Mouse (Mus musculus): ENCODE data around the gene Spry1. TPM values are rescaled to one million over a fixed set of nuclear protein-coding genes. Genes with fewer than 3 reads are reported as not detected.

The Spry1 gene
- polyA plus RNA-seq, 1 experiment = 10.8 TPM

DNA sequence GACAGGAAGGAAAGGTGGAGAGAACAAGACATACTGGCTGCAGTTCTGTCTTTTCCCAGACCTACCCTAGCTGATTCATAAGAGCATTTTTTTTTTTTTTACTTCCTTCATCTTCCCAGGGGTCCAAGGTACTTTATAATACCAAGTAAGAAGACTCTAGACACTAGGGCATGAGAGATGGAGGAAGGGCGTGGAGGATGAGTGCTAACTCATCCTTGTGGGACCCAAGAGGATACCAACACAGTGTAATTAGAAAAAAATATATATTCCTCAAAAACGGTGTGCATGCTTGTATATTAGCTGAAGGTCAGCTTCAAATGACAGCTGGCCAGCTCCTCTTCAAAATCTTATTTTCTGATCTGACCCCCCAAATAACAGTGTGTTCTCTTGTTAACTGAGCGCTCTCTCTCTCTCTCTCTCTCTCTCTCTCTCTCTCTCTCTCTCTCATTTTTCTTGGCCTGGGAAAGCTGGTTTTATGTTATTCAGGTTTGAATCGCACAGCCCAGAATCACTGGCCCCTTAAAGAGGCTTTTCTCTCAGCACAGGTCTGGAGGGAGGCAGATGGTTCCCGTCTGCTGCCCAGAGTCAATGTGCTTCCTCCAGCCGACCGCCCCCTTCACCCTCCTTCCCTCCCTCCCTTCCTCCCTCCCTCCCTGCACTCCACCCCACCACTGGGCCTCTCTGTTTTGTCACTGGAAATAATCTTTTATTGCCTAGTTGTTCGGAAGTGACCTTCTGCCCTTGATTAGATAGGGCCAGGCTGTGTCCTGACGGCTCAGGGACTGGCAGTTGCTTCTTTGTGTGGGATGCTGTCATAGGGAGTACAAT is 26.8 kb downstream of the Spry1 start:
- Histone ChIP-seq H3K4me1 (ENCODE audit: control insufficient read depth, insufficient read depth, low read length) (no peaks in the 10 kb centered on the region), H3K4me3 (ENCODE audit: insufficient read depth, low read length) (no peak overlapping the region), H3K27ac (ENCODE audit: insufficient read depth, low read length) (no peak overlapping the region)
- TF ChIP-seq POLR2A (IDR thresholded peaks at IDR 0.05; ENCODE audit: extremely low read depth, insufficient read depth, low read length) = no peak

DNA sequence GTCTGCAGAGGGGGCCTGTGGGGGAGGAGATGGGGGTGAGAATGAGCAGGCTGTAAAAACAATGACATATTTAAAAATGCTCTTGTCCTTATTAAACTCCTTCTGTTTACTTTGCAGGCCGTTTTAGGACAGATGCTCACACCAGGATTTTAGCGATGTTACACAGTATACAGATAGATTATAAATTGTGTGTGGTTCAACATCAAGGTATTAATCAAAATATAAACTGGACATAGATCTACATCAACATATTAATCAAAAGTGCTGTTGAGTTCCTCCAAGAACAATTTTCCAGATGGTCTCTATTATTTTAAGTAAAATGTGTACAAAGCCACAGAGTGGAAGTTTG is 27.3 kb downstream of the Spry1 start:
- no peak overlapping the region for H3K4me3 ChIP-seq (ENCODE audit: insufficient read depth, low read length)
- no peak for TF ChIP-seq CTCF (IDR thresholded peaks at IDR 0.05; ENCODE audit: extremely low read depth, insufficient read depth, low read length)
- no peak overlapping the region for H3K27ac ChIP-seq (ENCODE audit: insufficient read depth, low read length)
- H3K4me1 ChIP-seq (ENCODE audit: control insufficient read depth, insufficient read depth, low read length) = 0 out of 2 replicates have a peak, but pooled peaks cover under 1% of the 10 kb centered on the region

DNA sequence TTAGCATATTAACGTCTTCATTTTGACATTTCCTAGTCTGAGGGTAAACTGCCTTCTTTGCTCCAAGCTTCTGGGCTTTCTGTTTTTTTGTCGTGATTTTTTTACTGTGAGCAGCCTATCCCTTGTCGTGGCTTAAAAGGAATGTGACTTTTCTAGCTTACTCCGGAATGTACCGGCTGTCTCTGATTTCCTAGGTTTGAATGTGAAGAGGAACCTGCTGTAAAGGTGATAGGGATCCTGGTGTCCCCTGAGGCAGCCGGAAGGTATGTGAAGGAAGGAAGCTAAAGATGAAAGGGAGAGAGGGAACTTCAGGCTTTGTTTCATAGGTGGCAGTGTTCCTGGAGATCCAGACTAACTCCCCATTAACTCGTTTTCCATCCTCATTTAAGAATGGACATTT is 28.0 kb downstream of the Spry1 start:
- H3K4me1 ChIP-seq (ENCODE audit: control insufficient read depth, insufficient read depth, low read length) = 0 out of 2 replicates have a peak, but pooled peaks cover 2% of the 10 kb centered on the region
- no peak for TF ChIP-seq POLR2A (IDR thresholded peaks at IDR 0.05; ENCODE audit: extremely low read depth, insufficient read depth, low read length)
- no peak for TF ChIP-seq CTCF (IDR thresholded peaks at IDR 0.05; ENCODE audit: extremely low read depth, insufficient read depth, low read length)
- H3K27ac ChIP-seq (ENCODE audit: insufficient read depth, low read length) = no peak overlapping the region
- H3K4me3 ChIP-seq (ENCODE audit: insufficient read depth, low read length) = no peak overlapping the region

DNA sequence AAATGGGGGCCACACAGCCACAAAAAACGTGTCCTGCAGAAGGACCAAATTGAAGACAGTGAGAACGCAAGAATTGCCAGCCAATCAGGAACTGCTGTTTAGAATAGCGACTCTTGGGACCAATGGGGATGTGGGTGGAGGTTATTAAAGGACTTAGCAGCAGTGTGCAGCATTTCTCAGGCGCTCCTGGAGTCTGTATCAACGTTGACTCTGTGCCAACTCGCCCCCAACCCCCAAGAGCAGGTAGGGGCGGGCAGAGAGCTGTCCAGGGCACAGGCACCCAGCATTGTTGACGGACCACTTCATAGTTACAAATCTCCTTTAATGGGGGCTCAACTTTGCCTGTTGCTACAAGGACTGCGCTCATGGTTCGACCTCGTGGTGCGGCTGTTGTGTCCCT is 28.9 kb downstream of the Spry1 start:
- Histone ChIP-seq H3K27ac (ENCODE audit: insufficient read depth, low read length) (no peak overlapping the region), H3K4me1 (ENCODE audit: control insufficient read depth, insufficient read depth, low read length) (0 out of 2 replicates have a peak, but pooled peaks cover 2% of the 10 kb centered on the region), H3K4me3 (ENCODE audit: insufficient read depth, low read length) (no peak overlapping the region)
- TF ChIP-seq CTCF (IDR thresholded peaks at IDR 0.05; ENCODE audit: extremely low read depth, insufficient read depth, low read length) (no peak), POLR2A (IDR thresholded peaks at IDR 0.05; ENCODE audit: extremely low read depth, insufficient read depth, low read length) (no peak)

DNA sequence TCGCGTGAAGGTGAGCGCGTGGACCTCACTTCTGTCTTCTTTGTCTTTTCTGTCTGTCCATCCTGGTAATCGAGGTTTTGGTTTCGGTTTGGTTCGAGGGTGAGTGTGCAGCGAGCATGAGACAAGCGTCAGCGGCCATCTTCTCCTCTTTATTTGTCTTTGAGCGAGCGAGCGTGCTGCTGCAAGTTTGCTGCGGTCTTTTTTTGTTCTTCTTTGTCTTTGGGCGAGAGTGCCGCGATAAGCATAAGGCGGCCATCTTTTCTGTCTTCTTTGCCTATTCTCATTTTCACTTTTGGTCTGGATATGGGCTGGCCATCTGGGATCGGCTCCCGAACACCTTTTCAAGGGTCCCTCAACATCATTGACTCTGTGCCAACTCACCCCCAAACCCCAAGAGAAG is 29.4 kb downstream of the Spry1 start:
- H3K4me3 ChIP-seq (ENCODE audit: insufficient read depth, low read length) = no peak overlapping the region

DNA sequence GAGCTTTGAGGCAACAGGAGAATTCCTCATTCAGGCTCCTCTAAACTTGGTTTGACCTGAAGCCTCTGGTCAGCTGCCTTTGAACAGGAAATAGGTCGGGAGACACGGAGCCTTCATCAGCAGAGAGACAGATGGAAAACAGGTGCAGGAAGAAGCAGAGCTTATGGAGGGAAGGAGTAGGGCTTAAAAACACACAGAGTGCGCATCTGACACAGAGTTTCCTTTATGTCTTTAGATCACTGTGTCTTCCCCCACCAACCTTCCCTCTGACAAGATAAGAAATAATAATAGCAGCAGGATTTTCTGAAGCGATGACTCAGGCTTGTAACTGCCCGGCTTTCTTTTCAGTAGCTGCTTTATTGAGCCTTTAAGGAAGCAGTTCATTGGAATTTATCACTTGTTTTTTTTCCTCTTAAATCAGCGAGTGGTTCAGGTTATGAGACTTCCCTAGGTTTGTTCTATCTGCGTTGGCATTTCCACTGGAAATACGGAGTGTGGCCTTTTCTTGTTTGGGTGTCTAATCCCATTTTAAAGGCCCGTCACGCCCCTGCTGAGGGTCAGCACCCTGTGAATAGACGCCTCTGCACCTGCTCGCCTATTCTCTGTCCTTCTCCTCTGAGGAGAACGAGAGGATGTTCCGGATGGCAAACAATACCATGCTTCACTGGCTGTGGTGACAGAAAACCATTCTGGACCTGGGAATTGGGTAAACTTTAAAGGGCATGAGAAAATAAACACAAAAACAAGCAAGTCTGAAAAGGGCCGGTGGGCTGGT is 32.7 kb downstream of the Spry1 start:
- 0 out of 2 replicates have a peak, but pooled peaks cover 2% of the 10 kb centered on the region for H3K4me1 ChIP-seq (ENCODE audit: control insufficient read depth, insufficient read depth, low read length)
- no peak overlapping the region for H3K27ac ChIP-seq (ENCODE audit: insufficient read depth, low read length)
- no peak overlapping the region for H3K4me3 ChIP-seq (ENCODE audit: insufficient read depth, low read length)
- TF ChIP-seq POLR2A (IDR thresholded peaks at IDR 0.05; ENCODE audit: extremely low read depth, insufficient read depth, low read length) (no peak), CTCF (IDR thresholded peaks at IDR 0.05; ENCODE audit: extremely low read depth, insufficient read depth, low read length) (no peak)

More for the DNA sequence above, 29.4 kb downstream of the Spry1 start:
- TF ChIP-seq POLR2A (IDR thresholded peaks at IDR 0.05; ENCODE audit: extremely low read depth, insufficient read depth, low read length) (no peak), CTCF (IDR thresholded peaks at IDR 0.05; ENCODE audit: extremely low read depth, insufficient read depth, low read length) (no peak)
- Histone ChIP-seq H3K27ac (ENCODE audit: insufficient read depth, low read length) (no peak overlapping the region), H3K4me1 (ENCODE audit: control insufficient read depth, insufficient read depth, low read length) (0 out of 2 replicates have a peak, but pooled peaks cover 2% of the 10 kb centered on the region)

DNA sequence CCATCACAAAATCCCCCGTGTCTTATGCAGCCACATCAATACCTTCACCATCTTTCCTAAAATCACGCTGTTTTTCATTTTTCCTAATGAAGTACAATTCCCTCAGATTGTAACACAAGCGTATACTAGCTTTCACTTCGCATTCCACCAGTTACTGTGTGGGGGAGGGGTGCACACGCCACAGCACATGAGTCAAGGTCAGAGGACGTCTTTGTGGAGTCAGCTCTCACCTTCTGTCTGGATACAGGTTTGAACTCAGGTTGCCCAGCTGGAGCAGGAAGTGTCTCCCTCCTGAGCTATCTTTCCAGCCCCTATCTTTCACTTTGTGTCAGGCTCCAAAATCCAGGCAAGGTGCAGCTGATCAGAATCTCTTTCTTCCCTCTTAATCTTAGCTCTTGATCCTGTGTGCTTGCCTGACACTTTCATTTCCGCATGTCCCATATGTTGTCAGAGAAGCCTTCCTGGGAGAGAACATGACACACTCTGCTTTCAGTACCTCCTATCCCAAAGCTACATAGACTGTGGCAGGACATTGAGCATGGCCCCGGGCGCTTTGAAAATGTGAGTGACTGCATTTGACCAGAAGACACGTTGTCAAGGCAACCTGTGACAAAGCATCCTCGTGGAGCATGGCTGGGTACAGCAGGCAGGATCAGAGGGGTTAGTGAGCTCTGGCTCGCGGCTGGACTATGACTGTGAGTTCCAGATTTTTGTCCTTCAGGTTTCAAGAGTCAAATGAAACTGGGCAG is 33.9 kb downstream of the Spry1 start:
- no peak for TF ChIP-seq POLR2A (IDR thresholded peaks at IDR 0.05; ENCODE audit: extremely low read depth, insufficient read depth, low read length)
- no peak for TF ChIP-seq CTCF (IDR thresholded peaks at IDR 0.05; ENCODE audit: extremely low read depth, insufficient read depth, low read length)

DNA sequence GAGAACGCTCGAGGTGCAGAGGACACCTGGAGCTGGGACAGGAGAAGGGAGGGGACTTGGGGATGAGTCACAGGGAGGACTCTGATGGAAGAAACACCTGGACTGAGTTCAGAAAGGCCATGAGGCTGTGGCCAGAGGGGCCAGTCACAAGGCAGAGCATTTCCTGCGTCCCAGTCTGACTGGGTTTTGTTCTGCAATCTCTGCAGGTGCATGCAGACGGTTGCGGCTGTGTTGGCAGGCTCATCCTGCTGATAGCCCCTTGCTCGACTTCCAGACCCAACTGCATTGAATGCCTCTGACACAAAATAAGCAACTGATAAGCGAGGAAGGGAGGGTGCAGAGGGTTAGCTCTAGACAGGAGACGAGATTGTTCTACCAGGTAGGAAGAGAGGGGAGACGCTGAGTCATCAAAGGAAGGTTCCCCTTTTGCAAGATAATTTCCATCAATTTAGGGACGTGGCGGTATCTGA is 35.3 kb downstream of the Spry1 start:
- no peak for TF ChIP-seq CTCF (IDR thresholded peaks at IDR 0.05; ENCODE audit: extremely low read depth, insufficient read depth, low read length)
- TF ChIP-seq POLR2A (IDR thresholded peaks at IDR 0.05; ENCODE audit: extremely low read depth, insufficient read depth, low read length) = no peak
- no peak overlapping the region for H3K27ac ChIP-seq (ENCODE audit: insufficient read depth, low read length)

More for the DNA sequence above, 33.9 kb downstream of the Spry1 start:
- Histone ChIP-seq H3K4me1 (ENCODE audit: control insufficient read depth, insufficient read depth, low read length) (0 out of 2 replicates have a peak, but pooled peaks cover 2% of the 10 kb centered on the region), H3K27ac (ENCODE audit: insufficient read depth, low read length) (no peak overlapping the region), H3K4me3 (ENCODE audit: insufficient read depth, low read length) (no peak overlapping the region)

DNA sequence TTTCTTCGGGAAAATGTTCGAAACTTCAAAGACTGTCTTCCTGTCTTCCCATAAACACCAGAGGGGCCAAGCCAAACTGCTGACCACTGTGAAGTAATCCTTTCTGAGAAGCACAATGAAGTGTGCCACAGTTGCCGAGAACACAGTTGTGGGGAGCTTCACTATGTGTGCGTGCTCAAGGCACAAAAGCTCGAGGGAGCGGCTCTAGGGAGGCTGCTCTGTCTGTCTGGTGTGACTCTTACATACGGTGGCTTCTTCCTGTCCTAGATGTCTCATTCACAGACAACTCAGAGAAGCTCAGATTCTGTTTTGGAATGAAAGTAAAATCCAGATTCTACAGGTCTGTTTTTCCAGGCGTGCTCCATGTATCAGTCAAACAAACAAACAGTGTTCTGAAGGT is 36.5 kb downstream of the Spry1 start:
- Histone ChIP-seq H3K4me1 (ENCODE audit: control insufficient read depth, insufficient read depth, low read length) (0 out of 2 replicates have a peak, but pooled peaks cover 2% of the 10 kb centered on the region), H3K27ac (ENCODE audit: insufficient read depth, low read length) (no peak overlapping the region), H3K4me3 (ENCODE audit: insufficient read depth, low read length) (no peak overlapping the region)
- TF ChIP-seq POLR2A (IDR thresholded peaks at IDR 0.05; ENCODE audit: extremely low read depth, insufficient read depth, low read length) (no peak), CTCF (IDR thresholded peaks at IDR 0.05; ENCODE audit: extremely low read depth, insufficient read depth, low read length) (no peak)

More for the DNA sequence above, 35.3 kb downstream of the Spry1 start:
- Histone ChIP-seq H3K4me1 (ENCODE audit: control insufficient read depth, insufficient read depth, low read length) (0 out of 2 replicates have a peak, but pooled peaks cover 2% of the 10 kb centered on the region), H3K4me3 (ENCODE audit: insufficient read depth, low read length) (no peak overlapping the region)

All from cortical plate, adult 2 months (tissue).